Mouse (Mus musculus): Measurements from ENCODE around the gene Mylk4.

Gene Mylk4

GRCm38 (mm10) chr13:32783816-32784215 lies at the start of gene Mylk4:
Gene Mylk4, minus strand, starts transcription at chr13:32783954.
- DNase-seq, result no peak

DNA sequence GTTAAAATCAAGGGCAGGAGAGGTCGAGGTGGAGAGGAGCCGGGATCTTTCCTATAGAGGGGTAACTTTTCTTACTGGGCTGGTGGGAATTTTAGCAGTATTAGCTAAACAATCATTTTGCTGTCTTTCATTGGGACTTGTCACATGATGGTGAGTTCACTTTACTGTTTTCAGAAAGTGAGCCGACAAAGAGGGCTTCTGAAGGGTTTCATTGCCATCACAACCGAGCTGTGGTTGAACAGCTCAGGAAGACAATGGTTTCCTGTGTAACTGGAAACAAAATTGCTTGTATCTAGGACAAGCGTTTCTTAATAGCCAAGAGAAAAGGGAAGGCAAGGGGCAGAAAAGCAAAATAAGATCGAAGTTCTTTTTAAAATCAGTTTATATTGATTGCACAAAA lies 49.5 kb upstream of the Mylk4 start:
- DNase-seq, result no peak

- peak; percentile 19 to 28 for DNase-seq
Observed at GRCm38 (mm10) chr13:32832776-32833175, 49.0 kb upstream of the Mylk4 start.

GRCm38 (mm10) chr13:32831505-32832273 lies 47.9 kb upstream of the Mylk4 start:
- DNase-seq, result peak; percentile 11 to 18

DNA sequence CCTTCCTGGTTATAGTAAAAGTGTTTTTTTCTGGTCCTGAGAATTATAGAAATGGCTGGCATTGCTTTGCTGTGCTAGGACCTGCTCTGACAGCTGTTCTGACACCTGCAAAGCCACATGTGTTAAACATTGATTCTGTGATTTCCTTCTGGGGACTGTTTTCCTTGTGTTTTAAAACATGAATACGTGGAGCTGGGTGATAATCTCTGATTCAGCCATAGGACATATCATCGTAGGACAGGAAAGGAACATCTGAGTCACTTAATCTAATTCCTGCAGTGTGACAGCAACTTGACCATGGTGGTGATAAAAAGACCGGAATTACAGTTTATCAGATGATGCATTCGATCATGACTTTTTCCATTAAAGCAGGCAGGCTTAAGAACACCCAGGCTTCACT lies 45.1 kb upstream of the Mylk4 start:
- no peak for DNase-seq

DNA sequence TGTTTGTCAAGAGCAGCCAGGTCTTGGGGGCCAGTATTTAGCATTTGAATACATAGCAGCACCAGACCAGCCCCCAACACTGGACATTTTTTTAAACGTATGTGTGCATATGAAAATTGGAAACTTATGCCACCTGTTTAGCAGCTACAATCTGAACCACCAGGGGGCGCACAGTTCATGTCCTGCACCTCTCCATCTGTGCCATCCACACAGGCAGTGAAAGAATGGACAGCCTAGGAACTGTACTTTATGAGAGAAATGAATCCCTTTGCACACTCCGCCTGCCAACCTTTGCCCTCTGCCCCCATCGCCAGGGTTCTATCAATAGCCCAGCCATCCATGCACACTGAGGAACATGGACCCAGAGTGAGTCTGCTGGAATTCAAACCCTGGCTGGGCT lies 44.2 kb upstream of the Mylk4 start:
- DNase-seq, result peak; percentile 39 to 70

DNA sequence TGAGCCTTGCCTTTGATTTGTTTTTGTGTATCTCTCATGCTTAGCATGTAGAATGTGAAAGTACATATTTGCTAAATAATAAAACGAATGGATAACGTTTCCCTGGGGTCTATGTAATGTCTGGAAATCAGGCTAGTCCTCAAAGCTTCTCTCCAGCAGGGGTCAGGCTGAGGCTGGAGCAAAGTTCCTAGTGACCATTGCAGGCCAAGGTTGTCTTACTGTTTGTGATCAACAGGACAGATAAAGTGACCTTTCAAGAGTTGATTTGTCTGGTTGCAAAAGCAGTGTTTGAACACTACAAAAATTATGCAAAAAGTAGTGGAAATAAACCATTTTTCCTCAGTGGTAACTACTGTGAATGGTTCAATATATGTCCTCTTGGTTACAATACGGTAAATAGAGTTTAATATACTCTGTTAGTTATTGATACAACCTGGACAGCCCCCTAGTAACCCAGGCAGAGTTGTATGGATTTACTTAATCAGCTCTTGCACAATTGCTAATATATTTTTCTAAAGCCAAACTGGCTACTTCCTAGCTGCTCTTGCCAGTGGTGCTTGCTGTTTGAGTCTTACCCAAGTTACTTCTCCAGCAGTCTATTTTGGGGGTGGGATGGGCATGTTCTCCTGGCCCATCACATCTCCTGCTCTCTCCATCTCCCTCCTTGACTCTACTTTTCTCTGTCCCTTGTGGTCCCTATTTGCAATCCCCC lies 43.5 kb upstream of the Mylk4 start:
- DNase-seq, result no peak

GRCm38 (mm10) chr13:32825546-32825945 lies 41.8 kb upstream of the Mylk4 start:
- DNase-seq, result no peak

GRCm38 (mm10) chr13:32824377-32825330 lies 40.9 kb upstream of the Mylk4 start:
- DNase-seq, result no peak

DNA sequence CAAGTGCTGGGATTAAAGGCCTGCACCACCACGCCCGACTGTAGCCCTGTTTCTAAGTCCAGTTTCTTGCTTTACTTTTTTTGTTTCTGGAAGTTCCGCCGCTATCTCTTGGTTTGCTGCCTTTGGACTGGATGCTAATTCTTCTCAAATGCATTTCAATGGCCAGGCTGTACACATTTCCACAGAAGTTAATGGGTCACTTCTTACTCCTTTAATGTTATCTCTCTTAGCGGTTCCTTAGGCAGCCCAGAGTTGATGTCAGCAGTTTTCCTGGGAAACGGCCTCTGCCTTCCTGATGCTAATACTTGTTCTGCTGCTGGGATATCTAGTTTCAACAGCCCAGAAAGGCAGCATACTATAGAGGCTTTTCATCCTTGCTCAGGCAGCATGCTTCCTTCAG lies 39.4 kb upstream of the Mylk4 start:
- no peak for DNase-seq

GRCm38 (mm10) chr13:32821671-32822070 lies 37.9 kb upstream of the Mylk4 start:
- peak in 1 of 2 experiments; percentile 20 for DNase-seq

DNA sequence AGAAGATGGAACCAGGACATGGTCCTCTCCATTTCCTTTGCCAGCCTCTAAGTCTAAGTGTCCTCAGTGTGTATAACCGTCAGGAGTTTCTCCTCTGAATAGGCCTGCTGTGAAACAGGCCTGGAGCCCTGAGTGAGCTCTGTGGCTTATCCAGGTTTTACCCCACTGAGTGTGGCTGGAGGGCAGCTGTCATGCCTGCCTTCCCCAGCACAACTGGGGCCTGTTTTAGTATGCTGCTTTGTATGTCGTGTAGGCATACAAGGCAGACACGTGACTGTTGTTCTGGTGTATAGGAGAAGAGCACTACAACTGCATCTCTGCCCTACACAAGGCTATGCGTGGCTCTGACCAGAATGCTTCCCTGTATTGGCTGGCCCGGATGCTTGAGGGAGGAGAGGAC lies 36.2 kb upstream of the Mylk4 start:
- no peak for DNase-seq

DNA sequence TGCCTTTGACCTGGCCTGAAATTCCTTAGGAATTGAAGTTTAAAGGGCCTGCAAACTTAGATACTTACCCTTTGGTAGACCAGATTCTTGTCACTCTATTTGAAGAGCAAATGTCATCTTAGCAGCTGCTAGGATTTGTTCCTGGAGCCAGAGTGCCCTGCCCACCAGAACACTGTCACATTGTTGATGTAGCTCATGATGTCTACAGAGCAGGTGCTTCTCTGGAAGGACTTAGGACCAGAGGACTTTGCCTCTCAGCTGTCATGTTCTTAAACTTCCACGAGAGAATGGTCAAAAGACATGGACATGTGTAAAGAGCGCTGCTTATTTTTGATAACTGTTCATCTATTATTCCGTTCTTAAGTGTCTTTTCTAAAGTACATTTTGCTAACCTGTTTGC lies 35.5 kb upstream of the Mylk4 start:
- no peak for DNase-seq

- no peak for DNase-seq
Observed at GRCm38 (mm10) chr13:32807624-32808023, 23.9 kb upstream of the Mylk4 start.

DNA sequence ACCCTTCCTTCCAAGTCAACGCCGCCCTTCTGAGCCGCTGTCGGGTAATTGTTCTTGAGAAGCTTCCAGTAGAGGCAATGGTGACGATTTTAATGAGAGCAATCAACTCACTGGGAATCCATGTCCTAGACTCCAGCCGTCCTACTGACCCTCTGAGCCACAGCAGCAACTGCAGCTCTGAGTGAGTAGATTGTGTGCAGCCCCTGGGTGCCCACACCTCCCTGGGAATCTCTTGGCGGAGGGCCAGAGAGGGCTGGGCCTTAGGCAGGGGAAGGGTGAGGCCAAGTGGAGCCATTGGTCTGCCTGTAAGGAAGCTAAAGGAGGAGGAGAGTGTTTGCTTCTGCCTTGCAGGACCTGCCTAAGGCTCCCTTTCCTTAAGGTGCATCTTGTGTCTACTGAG lies 23.1 kb upstream of the Mylk4 start:
- peak in 1 of 2 experiments; percentile 25 for DNase-seq

DNA sequence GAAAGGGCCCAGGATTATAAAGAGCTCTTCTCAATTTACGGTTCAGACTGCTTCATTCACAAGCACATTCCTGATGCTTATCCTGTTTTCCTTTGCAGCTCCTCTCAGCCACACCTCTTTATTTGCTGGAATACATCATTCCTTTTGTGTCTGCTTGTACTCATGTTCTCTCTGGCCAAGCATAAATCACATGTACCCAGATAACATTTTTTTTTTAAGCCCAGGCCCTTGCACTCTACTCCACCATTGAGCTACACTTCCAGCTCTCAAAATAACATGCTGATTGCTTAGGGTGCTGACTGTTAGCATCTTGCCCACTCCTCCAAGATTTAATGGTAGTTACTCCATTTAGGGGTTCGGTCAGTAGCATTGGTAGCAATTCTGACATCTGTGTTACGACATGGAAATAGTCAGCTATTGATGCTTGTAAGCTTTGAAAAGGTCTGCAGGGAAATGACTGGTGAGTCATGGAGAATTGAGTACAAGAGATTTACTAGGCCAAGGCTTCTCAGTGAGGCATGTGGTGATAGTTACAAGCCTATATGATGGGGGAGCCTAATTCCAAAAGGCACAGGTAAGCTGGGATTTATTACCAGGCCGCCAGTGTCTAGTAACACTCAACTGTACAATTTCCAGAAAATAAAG lies 20.1 kb upstream of the Mylk4 start:
- no peak for DNase-seq

- DNase-seq, result peak; percentile 60 to 67
Observed at GRCm38 (mm10) chr13:32802259-32803081, 18.7 kb upstream of the Mylk4 start, which contains the start of gene D930007J09Rik. Gene D930007J09Rik, minus strand, starts transcription at chr13:32802849.

DNA sequence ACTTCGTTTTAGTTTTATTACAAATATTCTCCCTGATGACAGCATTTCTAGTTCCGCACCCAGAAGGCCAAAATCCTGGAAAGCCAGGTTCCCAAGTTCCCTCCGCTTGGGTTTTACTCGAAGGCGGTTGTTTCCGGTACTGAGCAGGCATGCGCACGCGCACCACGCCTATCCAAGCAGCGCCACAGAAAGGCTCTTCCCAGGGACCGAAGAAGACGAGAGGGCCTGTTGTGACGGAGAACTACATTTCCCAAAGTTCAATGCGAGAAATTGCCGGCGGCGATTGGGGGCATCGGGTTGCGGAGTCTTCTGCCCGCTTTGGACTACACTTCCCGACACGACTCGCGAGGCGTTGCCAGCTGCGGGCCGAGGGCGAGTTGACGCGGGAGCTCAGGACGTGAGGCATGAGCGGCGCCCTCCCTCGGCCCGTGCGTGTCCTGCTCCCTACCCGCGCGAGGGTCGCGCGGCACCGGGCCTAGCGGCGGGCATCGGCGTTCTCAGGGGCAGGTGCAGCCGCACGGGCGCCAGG lies 18.0 kb upstream of the Mylk4 start, which contains the start of gene Wrnip1:
Gene Wrnip1, plus strand, starts transcription at position 346 of the 529 bp plus-strand sequence.
- peak; percentile 96 to 99 for DNase-seq

DNA sequence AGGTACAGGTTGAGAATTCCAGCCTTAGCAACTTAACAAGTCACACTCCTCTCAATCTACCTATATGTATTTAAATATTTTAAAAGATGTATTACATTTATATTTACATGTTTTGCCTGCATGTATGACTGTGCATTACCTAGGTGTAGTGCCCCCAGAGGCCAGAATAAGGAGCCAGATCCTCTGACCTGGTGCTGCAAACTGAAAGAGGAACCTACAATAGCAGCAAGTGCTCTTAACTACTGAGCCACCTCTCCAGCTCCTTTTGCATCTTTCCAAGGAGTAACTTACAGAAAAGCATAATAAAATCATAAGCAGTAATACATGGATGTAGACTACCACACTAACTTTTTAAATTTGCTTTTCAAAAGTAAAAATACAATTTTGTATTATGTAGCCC lies 17.1 kb upstream of the Mylk4 start:
- DNase-seq, result peak in 1 of 2 experiments; percentile 26

- DNase-seq, result no peak
Observed at GRCm38 (mm10) chr13:32799131-32799530, 15.4 kb upstream of the Mylk4 start.

GRCm38 (mm10) chr13:32797085-32797484 lies 13.3 kb upstream of the Mylk4 start:
- DNase-seq, result no peak

Data from lung, postnatal 4 days (tissue).